Mouse (Mus musculus): ENCODE results near the gene Tgfbr3.
"Not testable (repeated sequence)": the region's sequence is repeated elsewhere in the genome, so short reads cannot be mapped to it uniquely, and the experiment has no call there.

Tgfbr3 gene

DNA sequence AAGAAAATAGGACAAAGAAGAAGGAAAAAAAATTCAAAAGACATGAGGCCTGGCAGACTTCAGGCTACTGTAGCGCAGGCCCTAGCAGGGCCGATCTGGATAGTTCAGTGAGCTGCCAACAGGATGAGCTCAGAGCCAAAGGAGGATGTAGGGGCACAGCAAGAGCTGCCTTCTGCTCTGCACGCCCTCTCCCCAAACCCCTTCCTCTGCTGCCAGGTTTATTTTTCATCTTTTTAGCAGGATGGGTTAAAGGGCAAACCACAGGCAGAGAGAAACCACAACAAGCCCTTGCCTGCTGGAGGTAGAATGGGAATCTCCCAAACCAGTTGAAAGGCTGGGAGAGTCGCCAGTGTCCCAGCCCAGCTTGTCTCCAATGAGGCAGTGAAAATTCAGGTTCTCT, 10.2 kb downstream of the Tgfbr3 start:
- DNase-seq (ENCODE audit: low spot score), result no peak

DNA sequence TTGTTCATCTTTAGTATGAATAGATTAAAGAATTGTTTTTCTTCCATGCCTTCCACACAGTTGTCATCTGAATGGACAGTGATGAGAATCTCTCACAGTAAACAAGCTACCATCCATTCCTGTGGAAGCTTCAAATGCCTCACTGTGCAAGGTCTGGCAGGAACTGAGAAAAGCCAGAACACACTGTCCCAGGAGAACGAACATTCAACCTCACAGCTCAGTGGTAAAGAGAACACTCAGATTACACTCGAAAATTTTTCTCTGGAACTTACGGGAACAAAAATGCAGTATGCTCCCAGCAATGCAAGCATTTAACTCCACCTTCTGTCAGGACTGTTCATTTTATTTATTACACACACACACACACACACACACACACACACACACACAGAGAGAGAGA, 13.2 kb downstream of the Tgfbr3 start:
- peak; percentile 59 for DNase-seq (ENCODE audit: low spot score)

DNA sequence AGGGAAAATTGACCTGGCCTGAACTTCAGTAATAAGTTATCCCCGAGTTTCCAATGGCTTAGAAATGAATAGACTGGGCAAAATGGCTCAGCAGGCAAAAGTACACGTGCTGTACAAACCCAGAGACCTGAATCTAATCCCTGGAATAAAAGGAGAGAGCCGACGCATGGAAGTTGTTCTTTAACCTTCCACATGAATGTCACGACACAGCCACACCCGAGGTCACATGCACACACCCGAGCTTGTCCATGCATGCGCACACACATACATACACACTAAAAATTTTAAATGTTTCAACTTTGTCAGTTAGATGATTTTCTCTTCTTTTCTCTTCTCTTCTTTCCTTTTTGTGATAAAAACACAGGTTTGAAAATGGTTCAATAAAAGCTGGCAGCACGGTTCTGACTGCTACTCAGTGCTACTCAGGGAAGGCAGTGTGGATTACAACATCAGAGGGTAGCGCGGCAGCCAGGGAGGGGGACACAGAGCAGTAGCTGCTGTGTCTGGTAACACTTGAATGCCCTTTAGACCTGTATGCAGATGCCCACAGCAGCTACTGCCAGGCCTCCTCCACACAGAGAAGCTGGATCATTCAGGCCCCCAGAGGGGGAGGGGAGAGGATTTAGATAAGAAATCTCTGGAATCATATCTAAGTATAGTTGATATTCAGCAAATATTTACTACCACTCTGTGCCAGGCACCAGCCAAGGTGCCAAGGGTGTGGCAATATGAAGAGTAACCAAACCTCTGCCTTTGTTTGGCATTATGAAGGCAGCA, 17.0 kb downstream of the Tgfbr3 start:
- no peak for DNase-seq (ENCODE audit: low spot score)

DNA sequence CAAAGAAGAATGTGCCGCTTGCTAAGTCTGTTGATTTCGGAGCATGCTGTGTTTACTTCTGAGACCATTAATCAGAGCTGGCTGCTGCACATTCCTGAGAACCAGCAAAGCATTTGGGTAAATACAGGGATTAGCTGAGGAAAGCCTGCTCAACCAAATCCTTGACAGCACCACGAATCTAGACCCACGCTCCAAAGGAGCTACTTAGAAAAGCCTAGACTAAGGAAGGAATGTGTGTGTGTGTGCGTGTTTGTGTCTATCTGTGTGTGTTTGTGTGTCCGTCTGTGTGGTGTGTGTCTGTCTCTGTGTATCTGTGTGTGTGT, 20.5 kb downstream of the Tgfbr3 start:
- DNase-seq (ENCODE audit: low spot score), result no peak

DNA sequence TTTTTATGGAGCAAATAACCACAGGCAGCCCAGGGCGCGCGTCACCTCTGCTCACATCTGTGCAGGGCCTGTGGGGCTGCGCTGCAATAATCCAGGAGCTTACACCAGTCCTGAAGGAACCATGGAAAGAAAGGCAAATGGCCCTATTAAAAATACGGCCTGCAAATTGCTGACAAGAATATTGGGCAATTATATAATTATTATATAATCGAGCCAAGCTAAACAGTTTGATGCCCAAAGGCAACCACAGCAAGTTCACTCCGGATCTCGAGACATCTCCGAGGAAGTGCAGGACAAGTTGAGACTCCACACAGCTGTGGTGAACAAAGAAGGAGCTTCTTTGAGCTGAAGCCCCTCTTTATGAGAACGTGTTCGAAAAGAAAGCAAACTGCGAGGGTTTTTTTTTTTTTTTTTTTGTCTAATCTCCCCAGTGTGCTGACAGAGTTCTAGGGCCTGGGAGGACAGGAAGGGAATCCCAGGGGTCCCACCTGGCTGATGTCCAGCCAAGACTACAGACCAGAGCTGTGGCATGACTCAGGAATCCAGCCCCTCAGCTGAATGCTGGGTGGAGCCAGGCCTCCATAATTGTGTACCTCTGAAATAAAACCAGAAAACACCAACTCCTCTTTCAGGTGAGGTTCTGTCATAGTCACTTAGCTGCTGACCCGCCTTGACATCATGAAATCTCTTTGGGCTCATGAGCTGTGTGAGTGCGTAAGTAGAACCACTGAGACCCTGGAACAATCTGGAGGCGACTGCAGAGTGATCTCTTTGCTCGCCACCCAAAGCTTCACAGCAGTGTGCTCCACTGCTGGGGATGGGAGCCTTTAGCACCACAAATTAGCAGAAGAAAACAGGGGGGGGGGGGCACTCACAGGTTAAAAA, 21.1 kb downstream of the Tgfbr3 start:
- DNase-seq (ENCODE audit: low spot score), result peak; percentile 49

DNA sequence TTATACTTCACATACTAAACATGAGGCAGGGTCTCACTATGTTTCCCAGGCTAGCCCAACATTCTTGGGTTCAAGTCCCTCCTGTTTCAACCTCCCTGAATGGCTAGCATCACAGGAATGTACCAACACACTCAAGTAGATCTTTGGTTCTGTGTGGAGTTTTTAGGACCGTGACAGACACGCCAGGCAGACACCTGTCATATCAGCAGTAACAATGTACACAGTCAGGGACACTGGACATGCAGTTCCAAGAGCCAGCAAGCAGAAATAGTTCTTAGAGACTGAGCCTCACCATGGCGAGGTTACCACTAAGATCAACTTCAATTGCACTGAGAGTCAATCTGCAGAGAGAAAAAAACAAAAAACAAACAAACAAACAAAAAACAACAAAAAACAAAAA, 22.9 kb downstream of the Tgfbr3 start:
- no peak for DNase-seq (ENCODE audit: low spot score)

DNA sequence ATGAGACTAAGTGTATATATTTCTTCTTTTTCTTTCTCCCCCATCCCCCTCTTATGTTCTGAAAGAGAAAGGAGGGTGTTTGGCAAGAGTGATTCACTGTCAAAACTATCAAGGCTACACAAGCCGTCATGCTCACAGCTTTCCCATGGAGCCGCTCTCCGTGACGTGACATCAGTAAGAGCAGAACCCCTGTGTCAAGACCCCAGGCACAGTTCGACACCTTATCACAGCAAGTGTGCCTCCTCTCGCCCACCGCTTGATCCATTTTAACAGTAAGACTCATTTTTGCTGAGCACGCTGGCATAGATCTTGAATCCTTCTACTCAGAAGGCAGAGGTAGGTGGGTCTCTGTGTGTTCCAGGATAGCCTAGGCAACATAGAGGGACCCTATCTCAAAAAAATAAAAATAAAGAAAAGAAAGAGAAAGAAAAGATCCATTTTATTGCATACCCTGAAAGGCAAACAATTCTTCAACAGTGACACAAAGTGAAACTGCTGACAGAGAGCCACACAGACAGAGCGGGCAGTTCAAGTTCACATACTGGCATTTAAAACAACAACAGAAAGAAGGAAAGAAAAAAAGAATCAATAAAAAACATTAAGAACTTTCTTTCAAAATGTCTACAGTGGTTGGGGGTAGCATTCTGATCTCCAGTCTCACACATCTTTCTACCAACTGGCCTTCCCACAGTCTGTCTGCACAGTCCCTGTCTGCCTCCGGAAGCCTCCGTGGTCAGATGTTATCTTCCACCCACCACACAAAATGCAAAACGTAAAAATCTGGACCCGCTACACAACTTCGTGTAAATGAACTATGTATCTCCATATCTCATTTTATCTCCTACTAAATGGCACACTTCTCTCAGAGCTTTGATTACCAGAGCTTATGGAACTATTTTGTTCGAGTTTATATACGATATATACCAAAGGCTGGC, 24.7 kb downstream of the Tgfbr3 start:
- DNase-seq (ENCODE audit: low spot score), result no peak

DNA sequence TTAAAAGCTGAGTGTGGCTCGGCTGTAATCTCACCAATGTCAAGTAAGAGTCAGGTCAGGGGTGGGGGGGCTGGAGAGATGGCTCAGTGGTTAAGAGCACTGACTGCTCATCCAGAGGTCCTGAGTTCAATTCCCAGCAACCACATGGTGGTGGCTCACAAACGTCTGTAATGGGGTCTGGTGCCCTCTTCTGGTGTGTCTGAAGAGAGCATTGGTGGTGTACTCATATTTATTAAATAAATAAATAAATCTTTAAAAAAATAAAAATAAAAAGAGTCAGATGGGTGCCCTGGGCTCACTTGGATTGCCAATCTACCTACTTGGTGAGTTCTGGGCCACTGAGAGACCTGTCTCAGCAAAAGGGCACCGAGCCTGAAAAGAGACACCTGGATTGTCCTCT, 25.6 kb downstream of the Tgfbr3 start:
- DNase-seq (ENCODE audit: low spot score), result no peak

DNA sequence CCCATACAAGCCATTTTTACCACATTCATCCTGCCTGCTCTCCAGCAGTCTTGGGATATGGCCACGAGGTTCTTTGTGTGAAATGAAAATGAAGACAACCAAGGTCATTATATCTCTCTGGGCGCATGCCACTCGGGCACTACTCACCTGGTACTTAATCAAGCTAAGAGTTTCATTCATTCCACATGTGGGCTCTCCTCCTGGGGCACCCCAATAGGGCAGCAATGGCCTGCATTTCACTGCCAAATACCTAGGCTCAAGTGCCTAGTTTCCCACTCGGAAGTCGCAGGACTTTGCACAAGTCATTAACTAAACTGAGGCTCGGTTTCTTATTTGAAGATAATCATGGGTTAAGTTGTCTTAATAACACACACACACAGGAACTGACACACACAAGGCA, 27.5 kb downstream of the Tgfbr3 start:
- DNase-seq (ENCODE audit: low spot score), result no peak

DNA sequence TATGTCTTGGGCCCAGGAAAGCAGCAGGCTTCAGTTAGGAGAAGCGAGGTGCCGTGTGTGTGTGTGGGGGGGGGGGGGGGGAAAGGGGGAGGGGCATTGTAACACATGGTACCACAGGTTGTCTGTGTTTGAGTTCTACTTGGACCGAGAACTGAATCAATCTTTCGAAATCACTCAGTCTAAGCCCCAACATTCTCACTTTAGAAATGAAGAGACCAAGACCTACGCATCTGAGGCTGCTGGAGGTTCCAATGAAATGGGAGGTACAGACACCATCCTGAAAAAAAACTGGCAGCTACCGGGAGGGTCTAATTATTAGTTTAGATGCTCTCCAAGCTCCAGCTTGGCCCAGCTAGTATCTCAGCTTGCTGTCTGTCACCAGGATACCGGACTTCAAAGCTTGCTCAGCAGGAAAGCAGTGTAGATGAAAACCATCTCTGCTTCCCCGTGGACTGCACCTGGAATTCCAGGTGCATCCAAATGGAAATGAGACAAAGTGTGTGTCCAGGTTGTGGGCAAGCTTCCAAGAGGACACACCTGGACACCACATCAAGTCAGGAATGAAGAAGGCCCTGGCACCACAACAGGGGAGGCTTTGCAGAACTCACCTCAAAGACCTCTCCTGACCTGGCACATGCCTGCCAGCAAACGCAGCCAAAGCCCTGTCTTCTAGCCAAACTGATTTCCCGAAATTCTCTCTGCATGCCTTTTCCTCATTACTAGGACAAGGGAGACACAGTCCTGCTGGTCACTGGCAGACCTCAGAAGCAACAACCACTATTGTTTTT, 28.5 kb downstream of the Tgfbr3 start:
- DNase-seq (ENCODE audit: low spot score), result no peak

DNA sequence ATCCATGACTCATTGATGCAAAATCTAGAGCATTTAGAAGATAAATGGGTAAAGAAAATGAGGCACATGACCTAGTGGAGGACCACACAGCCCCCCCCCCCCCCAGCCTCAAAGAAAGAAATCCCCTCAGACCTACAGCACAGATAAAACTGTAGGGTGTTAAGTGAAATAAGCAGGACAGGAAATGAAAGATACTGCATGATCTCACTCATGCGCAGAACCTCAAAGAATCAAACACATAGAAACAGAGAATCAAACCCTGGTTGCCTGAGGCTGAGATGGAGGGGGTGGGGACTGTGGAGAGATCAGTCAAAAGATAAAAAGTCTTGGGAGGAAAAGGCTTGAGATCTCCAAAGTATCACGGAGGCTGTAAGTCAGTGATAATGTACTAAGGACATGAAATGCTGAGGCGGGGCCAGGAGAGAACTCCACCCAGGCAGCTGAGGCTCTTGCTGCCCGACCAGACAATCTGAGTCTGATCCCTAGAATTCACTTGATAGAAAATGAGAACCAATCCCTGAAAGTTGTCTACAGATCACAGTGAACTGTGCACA, 29.9 kb downstream of the Tgfbr3 start:
- DNase-seq (ENCODE audit: low spot score), result no peak

DNA sequence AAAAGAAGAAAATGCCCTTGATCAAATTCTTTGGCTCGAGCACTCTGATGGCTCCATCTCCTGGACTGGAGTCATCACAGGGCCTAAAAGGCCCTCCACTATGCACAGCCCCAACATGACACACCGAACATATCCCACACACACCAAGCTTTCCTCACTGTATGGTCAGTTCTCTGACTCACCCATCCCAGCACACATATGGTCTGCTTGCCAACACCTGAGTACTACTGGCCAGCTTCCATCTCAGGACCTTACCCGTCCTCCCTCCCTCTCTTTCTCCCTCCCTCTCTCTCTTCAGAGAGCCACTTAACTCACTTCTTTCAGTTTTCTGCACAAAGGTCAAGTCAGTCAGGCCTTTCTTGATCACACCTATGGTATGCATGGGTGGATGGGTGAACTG, 36.0 kb downstream of the Tgfbr3 start:
- no peak for DNase-seq (ENCODE audit: low spot score)

DNA sequence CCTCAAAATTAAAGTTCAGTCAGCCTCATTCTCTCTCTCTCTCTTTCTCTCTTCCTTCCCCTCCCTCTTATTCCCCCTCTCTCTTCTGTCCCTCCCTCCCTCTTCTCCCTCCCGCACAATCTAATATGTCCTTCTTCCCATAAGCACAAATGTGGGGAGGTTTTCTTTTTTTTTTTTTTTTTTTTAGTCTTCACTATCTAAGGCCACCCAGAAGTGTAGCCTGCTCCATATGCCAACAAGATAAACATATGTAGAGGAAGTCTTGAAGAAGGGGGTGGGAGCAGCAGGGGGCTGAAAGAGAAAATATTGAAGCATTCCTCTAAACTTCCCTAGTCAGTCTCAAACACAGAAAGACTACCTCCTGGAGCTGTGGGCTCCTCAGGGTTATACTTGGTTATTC, 37.0 kb downstream of the Tgfbr3 start:
- DNase-seq (ENCODE audit: low spot score), result no peak

DNA sequence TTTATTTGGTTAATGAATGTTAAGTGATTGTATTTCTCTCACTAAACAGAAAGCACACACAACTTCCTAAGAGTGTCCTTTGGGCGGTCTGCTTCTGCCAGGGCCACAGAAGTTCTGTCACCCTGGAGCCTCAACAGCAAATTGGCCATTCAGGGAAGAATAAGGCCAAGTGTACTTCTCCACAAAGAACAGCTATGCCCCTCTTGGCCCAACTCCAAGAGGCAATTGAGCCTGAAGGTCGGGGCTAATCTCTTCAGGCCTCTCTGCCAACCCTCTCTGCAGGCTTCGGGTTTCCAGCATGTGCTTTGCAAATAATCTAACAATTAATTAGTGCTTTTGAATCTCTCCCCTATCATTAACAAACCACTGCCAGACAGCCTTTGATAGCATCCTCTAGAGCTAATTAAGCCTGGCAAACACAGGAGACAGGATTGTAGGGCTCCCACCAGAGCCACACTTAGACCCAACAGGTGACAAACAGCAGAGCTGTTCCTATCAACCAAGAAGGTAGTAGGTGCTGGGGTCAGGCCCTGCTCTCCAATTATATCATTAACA, 37.6 kb downstream of the Tgfbr3 start:
- peak; percentile 41 for DNase-seq (ENCODE audit: low spot score)

DNA sequence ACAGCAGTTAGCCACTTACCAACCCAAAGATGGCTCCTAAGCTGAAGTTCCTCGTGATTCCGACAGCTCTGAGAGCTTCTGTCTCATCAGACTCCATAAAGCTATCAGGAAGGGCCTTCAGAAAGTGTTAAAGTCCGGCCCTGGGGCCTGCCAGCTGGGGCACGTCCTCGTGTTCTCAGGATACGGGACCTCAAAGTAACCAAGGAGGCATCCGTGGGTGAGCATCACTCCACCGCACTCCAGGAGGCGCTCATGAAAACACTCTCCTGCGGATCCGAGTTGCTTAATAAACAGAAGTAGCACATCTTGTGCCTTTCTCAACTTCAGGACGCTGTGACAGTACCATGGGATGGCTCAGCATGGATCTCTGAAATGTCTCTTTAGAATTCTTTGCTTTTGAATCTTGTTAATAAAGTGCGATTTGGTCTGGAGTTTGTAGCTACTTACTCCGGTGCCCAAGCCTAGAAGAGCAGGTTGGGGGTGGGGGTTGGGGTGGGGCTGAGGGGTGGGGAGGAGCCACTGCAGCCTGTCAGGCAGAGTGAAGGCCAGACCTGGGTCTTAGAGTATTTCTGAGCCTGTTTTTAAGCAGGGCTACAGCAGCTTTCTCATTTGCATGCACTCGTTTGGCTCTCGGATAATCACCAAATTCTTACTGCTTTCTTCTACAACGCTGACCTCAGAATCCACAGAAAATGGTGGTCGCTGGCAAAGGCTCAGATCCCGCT, 38.7 kb downstream of the Tgfbr3 start:
- DNase-seq (ENCODE audit: low spot score), result no peak

DNA sequence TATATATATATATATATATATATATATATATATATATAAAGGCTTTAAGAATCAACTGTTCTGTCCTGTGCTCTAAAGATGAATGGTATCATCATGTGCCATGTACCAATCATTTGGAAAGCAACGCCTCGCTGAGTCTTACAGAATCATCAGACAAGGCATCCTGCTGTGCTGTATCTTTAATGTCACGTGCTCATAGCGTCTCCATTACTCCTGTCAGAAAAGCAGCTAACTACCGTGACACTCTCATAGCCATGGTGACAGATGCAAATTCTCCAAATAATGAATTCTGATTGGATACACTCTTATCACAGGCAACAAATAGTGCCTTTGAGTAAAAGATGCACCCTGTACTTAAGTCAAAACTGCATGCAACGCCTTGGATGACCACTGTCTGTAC, 40.7 kb downstream of the Tgfbr3 start:
- no peak for DNase-seq (ENCODE audit: low spot score)

DNA sequence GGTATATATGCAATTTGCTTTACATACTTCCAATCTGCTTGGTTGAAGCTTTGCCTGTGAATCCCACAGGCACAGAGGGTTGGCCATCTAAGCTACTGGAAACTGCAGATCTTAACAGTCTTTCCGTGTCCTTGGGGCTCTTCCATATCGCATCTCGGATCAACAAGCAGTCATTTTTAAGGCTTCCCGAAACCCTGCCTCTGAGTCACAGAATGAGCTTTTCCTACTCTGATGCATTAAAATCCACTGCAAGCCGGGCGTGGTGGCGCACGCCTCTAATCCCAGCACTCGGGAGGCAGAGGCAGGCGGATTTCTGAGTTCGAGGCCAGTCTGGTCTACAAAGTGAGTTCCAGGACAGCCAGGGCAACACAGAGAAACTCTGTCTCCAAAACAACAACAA, 41.1 kb downstream of the Tgfbr3 start:
- not testable (repeated sequence) for DNase-seq (ENCODE audit: low spot score)

DNA sequence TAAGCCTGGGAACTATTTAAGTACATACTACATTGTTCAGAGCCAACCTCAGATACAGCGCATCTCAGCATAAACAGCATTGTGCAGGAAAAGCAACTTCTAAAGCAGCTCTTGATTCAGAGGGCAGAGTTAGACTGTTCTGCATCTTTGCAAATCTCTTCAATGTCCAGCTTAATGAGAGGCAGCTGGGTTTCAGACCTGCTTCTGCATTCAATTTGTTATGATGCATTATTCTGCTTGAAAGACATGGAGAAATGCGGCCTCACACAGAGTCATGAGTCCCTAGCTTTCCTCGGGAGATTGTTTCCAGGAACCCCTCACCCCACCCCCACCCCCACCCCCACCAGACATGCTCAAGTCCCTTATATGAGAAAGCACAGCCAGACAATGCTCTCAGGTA, 41.6 kb downstream of the Tgfbr3 start:
- DNase-seq (ENCODE audit: low spot score), result no peak

DNA sequence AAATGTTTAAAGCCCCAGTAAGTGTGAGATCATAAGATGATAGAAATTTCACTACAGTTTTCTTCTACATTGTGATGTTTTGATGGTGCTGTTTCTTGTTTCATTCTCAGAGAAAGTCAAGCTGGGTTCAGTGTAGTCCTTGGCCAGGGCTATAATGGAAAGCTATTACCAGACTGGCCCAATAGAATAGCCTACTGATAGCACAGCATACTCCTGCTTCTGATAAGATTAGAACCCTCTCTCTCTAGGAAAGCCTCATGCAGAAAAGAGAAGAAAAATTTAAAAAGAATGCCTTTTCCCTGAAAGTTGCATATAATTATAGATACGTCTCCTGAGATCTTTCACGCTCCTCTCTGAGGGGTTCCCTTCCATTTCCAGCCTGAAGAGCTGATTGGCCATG, 46.0 kb downstream of the Tgfbr3 start:
- DNase-seq (ENCODE audit: low spot score), result no peak

DNA sequence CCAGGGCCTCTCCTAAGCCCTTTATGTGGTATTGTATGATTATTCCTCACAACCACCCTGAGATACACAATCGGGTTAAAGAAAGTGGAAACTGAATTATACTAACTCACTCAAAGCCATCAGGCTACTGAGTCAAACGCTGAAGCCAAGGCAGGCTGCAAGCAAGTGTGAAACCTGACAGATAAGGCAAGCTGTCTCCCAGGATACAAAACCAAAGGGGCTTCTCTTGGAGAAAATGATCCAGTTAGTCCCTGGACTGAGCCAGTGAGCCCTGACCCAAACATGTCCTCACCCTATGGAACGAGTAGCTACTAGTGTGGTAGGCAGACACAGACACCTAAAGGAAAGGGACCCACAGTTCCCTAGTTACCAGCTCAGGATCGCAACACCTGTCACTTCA, 46.4 kb downstream of the Tgfbr3 start:
- DNase-seq (ENCODE audit: low spot score), result no peak
